Mouse (Mus musculus) E14TG2a.4 (cell line): Measurements from ENCODE around the gene Pacs1.
"Not testable (repeated sequence)": the region's sequence is repeated elsewhere in the genome, so short reads cannot be mapped to it uniquely, and the experiment has no call there.

ENCODE experiments used
- H3K27me3 ChIP-seq: 2 replicates; pipeline ENCODE4 v1.6.1; 2014; ENCODE audit warnings: low read length, control low read depth; ENCODE audit not compliant: insufficient read depth
- H3K36me3 ChIP-seq: 2 replicates; pipeline ENCODE4 v1.6.1; 2014; ENCODE audit warnings: low read length, control low read depth; ENCODE audit not compliant: insufficient read depth
- H3K4me1 ChIP-seq: replicated peaks from 2 replicates; pipeline ENCODE4 v1.6.1; 2014; ENCODE audit warnings: low read depth, low read length, control low read depth
- H3K4me3 ChIP-seq: replicated peaks from 2 replicates; pipeline ENCODE4 v1.5.1; 2014; ENCODE audit warnings: mild to moderate bottlenecking, low read length
- H3K9me3 ChIP-seq: 2 replicates; pipeline ENCODE4 v1.6.1; 2014; ENCODE audit warnings: low read length, control low read depth
- CTCF ChIP-seq: conservative IDR thresholded peaks from 2 replicates; pipeline ENCODE4 v1.5.1; 2014; ENCODE audit warnings: low read length
- NANOG ChIP-seq: IDR thresholded peaks from 2 replicates; pipeline ENCODE4 v1.6.1; 2014; ENCODE audit warnings: borderline replicate concordance, low read length, mixed read lengths
- POU5F1 ChIP-seq: IDR thresholded peaks from 2 replicates; pipeline ENCODE4 v1.6.1; 2014; ENCODE audit warnings: low read length, borderline replicate concordance

The Pacs1 gene

GRCm38 (mm10) chr19:5232696-5233095, 40.2 kb downstream of the Pacs1 start:
- TF ChIP-seq CTCF (no peak), POU5F1 (no peak), NANOG (no peak)
- H3K4me1 ChIP-seq: no peaks in the 10 kb centered on the region
- H3K4me3 ChIP-seq: no peak overlapping the region
- H3K9me3 ChIP-seq: no peaks in the 10 kb centered on the region
- 0 out of 2 replicates have a peak, but pooled peaks cover 2% of the 10 kb centered on the region for H3K27me3 ChIP-seq
- no peaks in the 10 kb centered on the region for H3K36me3 ChIP-seq

GRCm38 (mm10) chr19:5230110-5230509, 42.8 kb downstream of the Pacs1 start:
- TF ChIP-seq NANOG: no peak
- H3K36me3 ChIP-seq: no peaks in the 10 kb centered on the region
- H3K4me3 ChIP-seq: no peak overlapping the region
- H3K4me1 ChIP-seq: peaks cover 9% of the 10 kb centered on the region
- no peaks in the 10 kb centered on the region for H3K9me3 ChIP-seq
- H3K27me3 ChIP-seq: 0 out of 2 replicates have a peak, but pooled peaks cover 2% of the 10 kb centered on the region

- Histone ChIP-seq H3K4me1 (peaks cover 43% of the 10 kb centered on the region), H3K27me3 (peaks cover 2% of the 10 kb centered on the region; the same call in 1 of the 2 replicates), H3K9me3 (no peaks in the 10 kb centered on the region), H3K4me3 (no peak overlapping the region), H3K36me3 (no peaks in the 10 kb centered on the region)
- TF ChIP-seq CTCF (no peak), NANOG (peak; percentile 98)
These were observed 48.3 kb downstream of the Pacs1 start for GRCm38 (mm10) chr19:5224624-5225023.

- Histone ChIP-seq H3K27me3 (peaks cover 2% of the 10 kb centered on the region; the same call in 1 of the 2 replicates), H3K9me3 (no peaks in the 10 kb centered on the region), H3K4me1 (peaks cover 43% of the 10 kb centered on the region), H3K4me3 (no peak overlapping the region), H3K36me3 (no peaks in the 10 kb centered on the region)
- TF ChIP-seq POU5F1: no peak
- TF ChIP-seq NANOG: no peak
- TF ChIP-seq CTCF: no peak
These were observed 48.8 kb downstream of the Pacs1 start for GRCm38 (mm10) chr19:5224077-5224476.

- Histone ChIP-seq H3K4me1 (peaks cover 43% of the 10 kb centered on the region), H3K27me3 (no peaks in the 10 kb centered on the region; the same call in 1 of the 2 replicates), H3K9me3 (no peaks in the 10 kb centered on the region), H3K4me3 (no peak overlapping the region), H3K36me3 (no peaks in the 10 kb centered on the region)
- no peak for TF ChIP-seq CTCF
- no peak for TF ChIP-seq NANOG
- TF ChIP-seq POU5F1: no peak
These were observed 51.0 kb downstream of the Pacs1 start for GRCm38 (mm10) chr19:5221926-5222325.

GRCm38 (mm10) chr19:5221219-5221723, 51.6 kb downstream of the Pacs1 start:
- H3K4me3 ChIP-seq, H3K27me3 ChIP-seq, H3K9me3 ChIP-seq, H3K36me3 ChIP-seq: not testable (repeated sequence)
- H3K4me1 ChIP-seq: peaks cover 43% of the 10 kb centered on the region

- no peak overlapping the region for H3K4me3 ChIP-seq
- H3K4me1 ChIP-seq: peaks cover 36% of the 10 kb centered on the region
- no peaks in the 10 kb centered on the region for H3K9me3 ChIP-seq
- H3K27me3 ChIP-seq: no peaks in the 10 kb centered on the region; the same call in 1 of the 2 replicates
- TF ChIP-seq NANOG (no peak), CTCF (no peak), POU5F1 (no peak)
- H3K36me3 ChIP-seq: no peaks in the 10 kb centered on the region
These were observed 52.5 kb downstream of the Pacs1 start for GRCm38 (mm10) chr19:5220389-5220788.

- Histone ChIP-seq H3K9me3 (no peaks in the 10 kb centered on the region), H3K4me1 (peaks cover under 1% of the 10 kb centered on the region; the same call in 1 of the 2 replicates), H3K27me3 (no peaks in the 10 kb centered on the region), H3K36me3 (no peaks in the 10 kb centered on the region), H3K4me3 (no peak overlapping the region)
- TF ChIP-seq NANOG: no peak
- no peak for TF ChIP-seq POU5F1
- no peak for TF ChIP-seq CTCF
These were observed 71.2 kb downstream of the Pacs1 start for GRCm38 (mm10) chr19:5201691-5202090.

GRCm38 (mm10) chr19:5200617-5201016, 72.3 kb downstream of the Pacs1 start:
- H3K4me3 ChIP-seq, H3K9me3 ChIP-seq, H3K36me3 ChIP-seq: not testable (repeated sequence)

More at GRCm38 (mm10) chr19:5200617-5201016, 72.3 kb downstream of the Pacs1 start:
- H3K4me1 ChIP-seq, H3K27me3 ChIP-seq: not testable (repeated sequence)
